Mouse (Mus musculus): ENCODE data around the gene Sec31a. TPM values are rescaled to one million over a fixed set of nuclear protein-coding genes. Genes with fewer than 3 reads are reported as not detected.

Gene Sec31a
- 314 and 338 TPM in 2 replicates for polyA plus RNA-seq (2011; ENCODE audit: insufficient read length, low read depth, missing spikeins)

GRCm38 (mm10) chr5:100415761-100416590, at the start of gene Sec31a:
Sec31a (minus strand) TSS chr5:100416234.
- peak within 1 kb of the TSS; percentile 96 for H3K4me3 ChIP-seq (ENCODE audit: insufficient read depth, low read length)
- H3K4me1 ChIP-seq (ENCODE audit: control insufficient read depth, insufficient read depth, low read length), result peaks cover 11% of the 10 kb centered on the region
- TF ChIP-seq CTCF (IDR thresholded peaks at IDR 0.05; ENCODE audit: borderline replicate concordance, insufficient read depth, low read length) (no peak), POLR2A (IDR thresholded peaks at IDR 0.05; ENCODE audit: low read depth, low read length) (peak; percentile 96)
- peak within 1 kb of the TSS; percentile 93 for H3K27ac ChIP-seq (ENCODE audit: insufficient read depth, low read length)

DNA sequence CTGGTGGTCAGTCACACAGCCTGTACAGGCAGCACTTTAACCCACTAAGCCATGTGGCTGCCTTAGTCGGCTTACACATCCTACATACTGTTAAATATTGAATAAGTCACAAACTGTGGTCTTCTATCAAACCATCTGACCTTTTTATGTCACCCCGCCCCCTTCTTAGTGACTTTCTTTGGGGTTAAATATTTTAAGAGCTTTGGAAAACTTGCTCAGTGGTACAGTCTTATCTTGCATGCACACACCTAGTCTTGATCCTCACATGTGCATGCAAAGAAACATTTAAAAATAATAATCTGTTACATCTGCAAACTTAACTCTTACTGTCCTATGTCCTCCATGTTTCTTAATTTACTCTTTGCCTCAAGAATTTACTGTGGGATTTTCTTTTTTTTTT, 46.3 kb upstream of the Sec31a start:
- TF ChIP-seq POLR2A (IDR thresholded peaks at IDR 0.05; ENCODE audit: low read depth, low read length) (no peak), CTCF (IDR thresholded peaks at IDR 0.05; ENCODE audit: borderline replicate concordance, insufficient read depth, low read length) (no peak)
- Histone ChIP-seq H3K4me1 (ENCODE audit: control insufficient read depth, insufficient read depth, low read length) (no peaks in the 10 kb centered on the region), H3K27ac (ENCODE audit: insufficient read depth, low read length) (no peak overlapping the region)

DNA sequence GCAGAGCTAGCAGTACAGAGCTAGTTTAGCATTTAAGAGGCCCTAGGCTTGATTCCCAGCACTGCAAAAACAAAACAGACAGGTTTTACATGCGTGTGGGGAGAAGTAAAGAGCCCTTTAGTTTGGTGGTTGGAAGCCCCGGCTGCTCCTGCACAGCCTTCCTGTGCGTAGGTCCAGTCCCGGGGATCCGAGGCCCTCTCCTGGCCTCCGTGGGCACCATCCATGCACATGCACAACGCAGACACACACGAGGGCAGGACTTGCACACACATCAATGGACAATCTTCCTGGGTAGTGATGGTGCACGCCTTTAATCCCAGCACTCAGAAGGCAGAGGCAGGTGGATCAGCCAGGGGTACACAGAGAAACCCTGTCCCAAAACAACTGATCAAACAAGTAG, 45.5 kb upstream of the Sec31a start:
- Histone ChIP-seq H3K27ac (ENCODE audit: insufficient read depth, low read length) (no peak overlapping the region), H3K4me1 (ENCODE audit: control insufficient read depth, insufficient read depth, low read length) (no peaks in the 10 kb centered on the region), H3K4me3 (ENCODE audit: insufficient read depth, low read length) (no peak overlapping the region)
- TF ChIP-seq CTCF (IDR thresholded peaks at IDR 0.05; ENCODE audit: borderline replicate concordance, insufficient read depth, low read length) (no peak), POLR2A (IDR thresholded peaks at IDR 0.05; ENCODE audit: low read depth, low read length) (no peak)

More for the DNA sequence above, 46.3 kb upstream of the Sec31a start:
- H3K4me3 ChIP-seq (ENCODE audit: insufficient read depth, low read length), result no peak overlapping the region

GRCm38 (mm10) chr5:100459468-100459867, 43.4 kb upstream of the Sec31a start:
- Histone ChIP-seq H3K4me3 (ENCODE audit: insufficient read depth, low read length) (no peak overlapping the region), H3K27ac (ENCODE audit: insufficient read depth, low read length) (no peak overlapping the region), H3K4me1 (ENCODE audit: control insufficient read depth, insufficient read depth, low read length) (no peaks in the 10 kb centered on the region)
- TF ChIP-seq CTCF (IDR thresholded peaks at IDR 0.05; ENCODE audit: borderline replicate concordance, insufficient read depth, low read length), result no peak
- no peak for TF ChIP-seq POLR2A (IDR thresholded peaks at IDR 0.05; ENCODE audit: low read depth, low read length)

DNA sequence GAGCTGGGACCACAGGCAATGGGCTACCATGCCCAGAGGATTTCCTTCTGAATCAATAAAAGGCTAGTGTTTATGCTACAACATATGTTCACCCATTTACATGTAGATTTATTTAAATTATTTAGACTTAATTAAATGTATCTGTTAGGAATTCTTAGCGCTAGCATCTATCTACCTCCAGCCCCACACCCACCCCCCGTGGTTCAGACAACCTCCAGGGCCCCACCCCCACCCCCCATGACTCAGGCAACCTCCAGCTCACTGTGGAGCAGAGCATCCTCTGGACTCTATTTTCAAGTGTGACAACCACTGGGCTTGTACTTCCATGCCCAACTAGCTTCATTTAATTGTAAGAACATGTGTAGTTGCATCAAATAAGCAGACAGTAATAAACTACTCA, 35.8 kb upstream of the Sec31a start:
- TF ChIP-seq POLR2A (IDR thresholded peaks at IDR 0.05; ENCODE audit: low read depth, low read length) (no peak), CTCF (IDR thresholded peaks at IDR 0.05; ENCODE audit: borderline replicate concordance, insufficient read depth, low read length) (no peak)
- Histone ChIP-seq H3K4me3 (ENCODE audit: insufficient read depth, low read length) (no peak overlapping the region), H3K27ac (ENCODE audit: insufficient read depth, low read length) (no peak overlapping the region), H3K4me1 (ENCODE audit: control insufficient read depth, insufficient read depth, low read length) (no peaks in the 10 kb centered on the region)

DNA sequence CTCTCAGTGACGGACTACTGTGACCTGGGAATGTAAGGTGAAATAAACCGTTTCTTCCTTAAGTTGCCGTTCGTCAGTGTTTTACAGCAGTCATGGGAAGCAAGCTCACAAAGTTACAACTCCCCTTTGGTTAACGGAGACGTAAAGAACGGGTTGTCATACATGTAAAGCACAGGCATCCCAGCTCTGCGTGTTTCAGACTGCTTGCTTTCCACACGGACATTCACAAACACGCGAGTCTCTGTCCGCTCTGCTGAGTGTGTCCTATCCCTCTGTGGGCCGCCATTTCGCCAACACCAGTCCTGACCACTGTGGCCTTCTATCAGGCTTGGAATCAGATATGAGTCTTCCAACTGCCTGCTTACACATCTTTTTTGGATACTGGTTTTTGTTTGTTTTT, 22.8 kb upstream of the Sec31a start:
- no peaks in the 10 kb centered on the region for H3K4me1 ChIP-seq (ENCODE audit: control insufficient read depth, insufficient read depth, low read length)
- no peak overlapping the region for H3K27ac ChIP-seq (ENCODE audit: insufficient read depth, low read length)
- H3K4me3 ChIP-seq (ENCODE audit: insufficient read depth, low read length), result no peak overlapping the region
- TF ChIP-seq CTCF (IDR thresholded peaks at IDR 0.05; ENCODE audit: borderline replicate concordance, insufficient read depth, low read length), result no peak
- no peak for TF ChIP-seq POLR2A (IDR thresholded peaks at IDR 0.05; ENCODE audit: low read depth, low read length)

- Histone ChIP-seq H3K4me1 (ENCODE audit: control insufficient read depth, insufficient read depth, low read length) (no peaks in the 10 kb centered on the region), H3K4me3 (ENCODE audit: insufficient read depth, low read length) (no peak overlapping the region)
- TF ChIP-seq POLR2A (IDR thresholded peaks at IDR 0.05; ENCODE audit: low read depth, low read length) (no peak), CTCF (IDR thresholded peaks at IDR 0.05; ENCODE audit: borderline replicate concordance, insufficient read depth, low read length) (no peak)
Observed at GRCm38 (mm10) chr5:100437917-100438316, 21.9 kb upstream of the Sec31a start.

DNA sequence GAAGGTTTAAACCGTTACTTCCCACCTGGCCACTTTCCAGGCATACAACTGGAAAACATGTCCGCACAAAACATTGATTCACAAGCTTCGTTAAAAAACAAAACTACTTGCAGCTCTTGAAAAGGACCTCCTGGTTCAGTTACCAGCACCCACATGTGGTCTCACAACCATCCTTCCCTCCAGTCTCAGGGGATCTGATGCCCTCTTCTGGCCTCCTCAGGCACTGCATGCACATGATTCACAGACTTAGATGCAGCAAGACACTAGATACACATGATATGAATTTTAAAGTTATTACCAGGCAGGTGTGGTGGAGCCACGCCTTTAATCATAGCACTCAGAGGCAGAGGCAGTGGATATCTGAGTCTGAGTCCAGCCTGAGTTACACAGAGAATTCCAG, 21.1 kb upstream of the Sec31a start:
- Histone ChIP-seq H3K4me1 (ENCODE audit: control insufficient read depth, insufficient read depth, low read length) (no peaks in the 10 kb centered on the region), H3K4me3 (ENCODE audit: insufficient read depth, low read length) (no peak overlapping the region), H3K27ac (ENCODE audit: insufficient read depth, low read length) (no peak overlapping the region)
- TF ChIP-seq POLR2A (IDR thresholded peaks at IDR 0.05; ENCODE audit: low read depth, low read length) (no peak), CTCF (IDR thresholded peaks at IDR 0.05; ENCODE audit: borderline replicate concordance, insufficient read depth, low read length) (0 out of 2 replicates have a peak, but pooled peaks have one; percentile 2)

More at GRCm38 (mm10) chr5:100437917-100438316, 21.9 kb upstream of the Sec31a start:
- no peak overlapping the region for H3K27ac ChIP-seq (ENCODE audit: insufficient read depth, low read length)

DNA sequence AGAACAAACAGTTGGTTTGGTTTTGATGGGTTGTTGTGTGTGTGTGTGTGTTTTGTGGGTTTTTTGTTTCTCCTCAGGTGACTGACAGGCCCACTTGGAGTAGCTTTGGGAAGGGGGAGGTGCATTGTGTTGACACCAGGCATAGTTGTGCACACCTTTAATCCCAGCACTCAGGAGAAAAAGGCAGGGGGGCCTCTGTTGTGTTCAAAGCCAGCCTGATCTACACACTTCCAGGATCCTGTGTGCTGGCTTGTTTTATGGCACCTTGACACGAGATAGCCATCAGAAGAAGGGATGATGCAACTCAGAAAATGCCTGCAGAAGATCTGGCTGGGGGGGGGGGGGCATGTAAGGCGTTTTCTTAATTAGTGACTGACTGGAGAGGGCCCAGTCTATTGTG, 14.9 kb upstream of the Sec31a start:
- H3K27ac ChIP-seq (ENCODE audit: insufficient read depth, low read length), result no peak overlapping the region
- no peaks in the 10 kb centered on the region for H3K4me1 ChIP-seq (ENCODE audit: control insufficient read depth, insufficient read depth, low read length)
- H3K4me3 ChIP-seq (ENCODE audit: insufficient read depth, low read length), result no peak overlapping the region
- TF ChIP-seq POLR2A (IDR thresholded peaks at IDR 0.05; ENCODE audit: low read depth, low read length) (no peak), CTCF (IDR thresholded peaks at IDR 0.05; ENCODE audit: borderline replicate concordance, insufficient read depth, low read length) (no peak)

GRCm38 (mm10) chr5:100430076-100430390, 14.0 kb upstream of the Sec31a start:
- no peaks in the 10 kb centered on the region for H3K4me1 ChIP-seq (ENCODE audit: control insufficient read depth, insufficient read depth, low read length)
- peak overlapping the region; percentile 85 for H3K27ac ChIP-seq (ENCODE audit: insufficient read depth, low read length)
- no peak; the same call in 1 of the 2 replicates for TF ChIP-seq POLR2A (IDR thresholded peaks at IDR 0.05; ENCODE audit: low read depth, low read length)
- no peak for TF ChIP-seq CTCF (IDR thresholded peaks at IDR 0.05; ENCODE audit: borderline replicate concordance, insufficient read depth, low read length)
- H3K4me3 ChIP-seq (ENCODE audit: insufficient read depth, low read length), result peak overlapping the region; percentile 66

All from embryonic fibroblast, embryonic 13.5 days (primary cell).